Mouse (Mus musculus): ENCODE results near the gene Gm16429.
"Not testable (repeated sequence)": the region's sequence is repeated elsewhere in the genome, so short reads cannot be mapped to it uniquely, and the experiment has no call there.

The Gm16429 gene

GRCm38 (mm10) chr5:93928952-93929351, at the start of gene Gm16429:
Gene Gm16429, minus strand, starts transcription at chr5:93929052.
- not testable (repeated sequence) for DNase-seq

All from right cerebral cortex, adult 18-20 months (tissue).